Mouse (Mus musculus): ENCODE data around the gene Scn2b.
A peak's percentile ranks its signal among the peaks of the same experiment; 100 is the strongest.

The Scn2b gene

DNA sequence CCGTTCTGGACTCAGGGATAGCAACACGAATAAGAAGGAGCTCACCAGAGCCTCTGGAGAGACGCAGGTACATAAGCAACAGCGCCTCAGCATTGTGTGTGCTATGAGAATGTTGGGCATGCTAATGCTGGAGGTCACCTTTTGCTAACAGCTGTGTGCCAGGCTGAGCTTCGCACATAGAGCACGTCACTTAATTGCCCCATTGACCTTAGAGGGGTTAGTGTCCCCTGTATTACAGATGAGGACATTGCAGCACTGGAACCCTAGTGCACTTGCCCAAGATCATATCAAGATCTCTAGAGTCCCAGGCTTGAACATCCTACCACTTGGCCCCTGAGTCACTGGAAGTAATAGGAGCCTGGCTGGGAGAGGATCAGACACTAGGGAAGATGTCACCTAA, 3.0 kb downstream of the Scn2b start:
- no peak for DNase-seq

DNA sequence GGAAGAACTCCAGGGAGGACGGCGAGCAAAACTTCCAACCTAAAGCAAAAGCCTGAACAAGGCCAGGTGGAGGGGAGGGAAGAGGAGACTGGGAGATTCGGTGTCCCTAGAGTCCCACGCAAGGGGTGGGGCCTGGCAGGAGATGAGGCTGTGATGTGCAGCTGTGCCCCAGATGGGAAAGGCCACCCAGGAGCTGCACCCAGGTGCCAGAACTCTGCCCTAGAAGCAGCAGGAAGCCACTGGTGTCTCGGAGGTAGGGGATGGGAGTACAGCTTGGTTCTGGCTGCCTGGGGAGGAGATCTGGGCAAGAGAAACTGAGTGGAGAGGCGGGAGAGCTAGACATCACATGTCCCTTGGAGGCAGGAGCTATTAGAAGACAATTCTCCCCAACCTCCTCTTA, 3.4 kb downstream of the Scn2b start:
- no peak for DNase-seq

DNA sequence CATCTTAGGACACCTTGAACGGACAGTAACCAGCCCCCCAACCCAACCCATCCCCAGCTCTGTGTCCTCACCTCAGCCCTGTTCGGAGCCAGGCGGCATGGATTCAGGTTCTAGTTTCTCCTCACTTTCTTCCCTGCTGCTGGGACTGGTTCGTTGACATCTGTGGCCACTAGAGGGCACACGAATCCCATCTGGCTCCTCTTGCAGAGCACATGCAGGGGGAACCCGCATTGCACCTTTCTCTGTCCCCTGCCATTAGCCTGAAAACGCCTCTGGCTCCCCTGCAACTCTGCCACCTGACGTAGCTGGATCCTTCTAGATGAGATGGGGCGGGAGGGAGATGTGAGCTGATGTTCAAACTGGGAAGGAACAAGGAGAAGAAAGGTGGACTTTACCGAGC, 4.2 kb downstream of the Scn2b start:
- DNase-seq = peak; percentile 67

DNA sequence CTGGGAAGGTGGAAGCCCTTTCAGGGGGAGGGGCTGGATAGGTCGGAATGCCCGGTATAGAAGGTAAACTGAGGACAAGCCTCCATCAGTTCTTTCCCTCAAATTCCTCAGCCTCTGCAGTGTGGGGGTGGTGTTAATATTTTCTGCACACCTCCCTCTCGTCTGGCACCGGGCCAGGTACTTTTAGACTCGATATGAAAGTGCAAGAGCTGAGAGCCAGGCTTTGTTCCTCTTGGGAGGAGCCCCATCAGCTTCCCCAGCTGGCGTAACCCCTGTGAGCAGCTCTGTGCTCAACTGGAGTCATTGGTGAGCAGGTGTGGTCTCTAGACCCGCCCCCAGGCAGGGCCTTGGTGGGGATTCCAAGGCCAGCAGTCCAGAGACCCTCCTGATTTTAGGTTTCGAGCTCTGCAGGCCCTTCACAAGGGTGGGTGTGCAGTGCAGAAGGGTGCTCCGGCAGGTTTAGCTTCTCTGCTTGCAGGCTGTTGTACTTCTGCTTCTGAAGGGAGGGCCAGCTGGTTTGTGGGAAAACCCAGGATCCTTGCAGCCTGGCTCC, 4.7 kb downstream of the Scn2b start:
- peak; percentile 85 for DNase-seq

DNA sequence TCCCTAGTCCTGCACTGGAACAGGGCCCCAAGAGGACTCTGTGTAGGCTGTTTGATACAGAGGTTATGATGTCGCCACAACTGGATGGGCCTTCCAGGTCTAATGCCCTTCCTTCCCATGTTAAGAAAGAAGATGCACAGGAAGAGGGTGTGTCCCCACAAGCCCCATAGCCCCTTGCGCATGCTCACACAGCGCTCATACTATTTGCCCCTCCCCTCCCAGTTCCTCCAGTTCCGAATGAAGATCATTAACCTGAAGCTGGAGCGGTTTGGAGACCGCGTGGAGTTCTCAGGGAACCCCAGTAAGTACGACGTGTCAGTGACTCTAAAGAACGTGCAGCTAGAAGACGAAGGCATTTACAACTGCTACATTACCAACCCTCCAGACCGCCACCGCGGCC, 7.6 kb downstream of the Scn2b start:
- DNase-seq = no peak

DNA sequence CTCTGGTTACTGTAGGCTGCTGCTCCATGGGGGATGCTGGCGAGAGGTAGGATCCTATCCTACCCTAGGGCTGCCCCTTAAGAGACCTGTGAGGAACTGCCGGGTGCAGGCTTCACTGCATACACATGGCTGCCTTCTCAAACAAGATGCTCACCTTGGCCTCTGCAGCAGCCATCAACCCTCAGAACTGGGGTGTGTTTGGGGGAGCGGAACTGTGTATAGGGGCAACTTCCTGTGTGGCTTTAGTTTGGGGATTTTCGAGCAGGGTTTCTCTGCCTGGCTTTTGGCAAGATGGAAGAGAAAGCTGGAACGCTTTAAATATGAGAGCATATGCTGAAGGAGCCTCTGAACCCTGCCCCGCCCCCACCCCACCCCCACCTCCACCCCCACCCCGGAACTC, 9.4 kb downstream of the Scn2b start:
- no peak for DNase-seq

DNA sequence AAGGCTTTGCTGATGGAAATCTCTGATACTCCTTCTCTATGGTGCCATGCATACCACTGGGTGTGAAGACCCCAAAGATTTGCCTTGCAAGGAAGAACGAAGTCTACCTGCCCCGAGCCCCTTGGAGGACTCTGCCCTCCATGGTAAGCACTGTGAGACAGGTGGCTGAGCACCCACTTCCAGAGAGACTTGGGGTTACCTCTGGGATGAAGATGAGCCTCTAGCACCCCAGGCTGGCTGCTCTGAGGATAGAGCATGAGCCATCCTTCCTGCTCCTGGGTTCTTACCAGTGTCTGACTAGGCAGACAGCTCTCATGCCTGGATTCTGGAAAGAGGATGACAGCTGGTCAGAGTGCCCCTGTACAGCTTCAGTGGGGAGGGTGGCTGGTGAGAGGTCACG, 12.5 kb downstream of the Scn2b start:
- DNase-seq = no peak

DNA sequence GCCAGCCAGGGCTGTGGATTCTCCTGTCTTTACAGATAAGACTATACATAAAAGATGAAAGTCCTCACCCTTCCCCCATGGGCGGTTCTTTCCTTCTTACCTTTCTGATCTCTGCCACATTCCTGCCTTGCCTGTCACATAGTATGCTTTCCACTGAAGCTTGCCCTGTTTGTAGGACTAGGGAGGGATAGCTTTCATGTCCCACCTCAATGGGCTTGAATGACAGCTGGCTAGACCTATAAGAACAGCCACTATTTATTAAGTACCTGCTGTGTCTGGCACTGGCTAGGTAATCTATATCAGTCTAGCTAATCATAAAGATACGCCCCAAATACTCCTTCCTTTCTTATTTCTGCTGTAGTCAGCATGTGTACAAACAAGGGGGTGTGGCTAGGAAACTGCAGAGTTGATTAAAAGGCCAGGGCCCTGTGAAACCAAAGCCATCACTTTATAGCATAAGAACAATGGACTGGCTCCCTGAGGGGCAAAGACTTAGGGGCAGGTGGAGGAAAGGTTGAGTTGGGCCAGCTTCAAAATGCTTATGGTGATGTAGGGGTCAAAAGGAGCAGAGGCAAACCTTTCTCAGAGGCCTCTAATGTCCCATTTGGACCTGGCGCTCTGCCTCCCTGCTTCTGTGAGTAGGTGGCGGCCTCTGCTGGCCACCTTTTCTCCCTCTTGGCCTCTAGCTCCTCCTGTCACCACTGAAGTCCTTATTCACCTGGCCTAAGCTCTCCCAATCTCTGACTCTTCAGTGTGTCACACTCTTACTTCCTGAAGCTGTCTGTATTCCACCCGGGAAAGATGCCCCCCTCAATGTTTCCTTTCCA, 16.1 kb downstream of the Scn2b start:
- DNase-seq = no peak

DNA sequence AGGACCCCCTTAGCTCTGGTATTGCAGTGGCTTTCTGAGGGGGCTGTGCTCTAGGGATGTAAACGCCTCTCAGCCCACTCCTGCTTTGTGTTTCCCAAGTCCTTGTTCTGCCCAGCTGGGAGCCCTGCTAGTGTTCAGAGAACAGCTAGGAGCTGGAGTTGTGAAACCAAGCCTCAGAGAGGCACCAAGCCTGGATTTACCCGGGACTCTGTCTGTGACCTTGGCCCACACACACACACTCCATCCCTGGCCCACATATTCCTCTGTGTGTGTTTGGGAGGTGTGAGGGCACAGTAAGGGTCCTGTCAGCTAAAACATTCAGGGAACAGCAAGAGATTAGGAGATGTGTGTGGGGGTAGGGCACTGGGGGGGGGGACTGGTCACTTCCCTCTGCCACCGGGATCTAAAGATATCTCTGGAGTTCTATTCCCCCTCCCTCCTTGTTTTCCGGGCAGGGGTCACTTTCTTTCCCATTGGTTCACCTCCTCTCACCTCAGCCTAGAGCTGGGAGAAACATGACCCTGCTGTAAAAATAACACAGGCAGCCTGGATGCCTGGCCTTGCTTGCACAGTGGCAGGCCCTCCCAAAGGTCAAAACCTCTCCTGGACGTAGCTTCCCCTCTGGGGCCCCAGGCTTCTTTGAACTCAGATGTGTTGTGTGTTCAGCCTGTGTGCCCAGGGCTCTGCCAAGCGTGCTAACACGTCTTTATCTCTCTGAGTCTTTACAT, 19.0 kb downstream of the Scn2b start:
- DNase-seq = no peak

DNA sequence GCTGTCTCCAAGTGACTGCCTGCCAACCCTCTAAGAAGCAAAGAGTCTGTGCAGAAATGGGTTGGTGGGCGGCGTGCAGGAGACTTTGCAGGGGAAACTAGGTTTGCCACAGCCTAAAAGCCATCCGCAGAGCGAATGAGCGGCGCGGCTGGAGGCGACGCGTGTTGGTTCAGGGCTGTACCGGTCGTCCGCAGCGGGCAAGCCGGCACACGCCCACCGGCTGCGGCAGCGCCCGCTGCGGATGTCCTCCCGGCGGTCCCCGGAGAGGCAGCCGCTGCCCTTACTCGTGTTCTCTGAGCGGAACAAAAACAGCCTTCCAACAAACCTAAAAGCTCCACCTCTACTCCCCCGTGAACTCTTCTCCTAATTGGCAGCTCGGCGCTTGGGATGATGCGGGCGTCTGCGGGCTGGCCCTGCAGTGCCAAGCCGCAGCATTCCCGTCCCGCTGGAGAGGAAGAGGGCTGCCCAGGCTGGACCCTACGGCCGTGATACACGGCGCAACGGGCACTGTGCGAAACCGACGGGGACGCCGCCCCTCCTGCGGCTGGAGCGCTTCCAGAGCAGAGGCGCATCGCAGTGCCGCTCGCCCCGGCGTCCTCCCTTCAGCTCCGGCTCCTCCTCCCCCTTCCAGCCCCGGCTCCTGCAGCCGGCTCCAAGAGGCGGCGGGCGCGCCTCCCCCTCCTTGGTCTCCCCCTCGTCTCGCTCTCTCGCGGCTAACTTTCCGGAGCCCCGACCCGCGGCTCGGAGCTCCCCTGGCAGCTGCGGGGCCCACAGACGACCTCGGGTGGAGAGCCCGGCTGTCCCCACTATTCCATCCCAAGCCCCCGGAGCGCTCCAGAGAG, 20.8 kb downstream of the Scn2b start, which contains the start of gene Scn4b:
Gene Scn4b (plus strand): TSS at position 205 of the 842 bp plus-strand sequence.
- DNase-seq = no peak

DNA sequence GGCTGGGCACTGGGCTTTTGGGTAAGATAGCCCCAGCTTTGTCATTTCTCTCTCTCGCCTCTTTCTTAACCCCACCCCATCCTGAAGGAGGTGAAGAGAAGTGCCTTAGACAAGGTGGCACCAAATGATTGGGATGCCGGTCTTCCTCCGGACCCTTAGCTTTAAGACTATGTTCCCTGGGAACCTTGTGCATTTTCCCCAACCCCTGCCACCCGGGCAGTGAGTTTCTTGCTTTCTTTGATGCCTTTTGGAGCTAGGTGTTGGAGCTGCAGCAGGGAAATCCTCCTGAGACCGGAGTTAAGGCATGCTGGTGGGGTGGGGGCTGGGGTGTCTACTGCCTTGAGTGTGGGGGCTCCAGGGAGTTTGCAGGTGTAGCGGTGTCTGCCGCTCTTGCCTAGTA, 21.5 kb downstream of the Scn2b start:
- no peak for DNase-seq

DNA sequence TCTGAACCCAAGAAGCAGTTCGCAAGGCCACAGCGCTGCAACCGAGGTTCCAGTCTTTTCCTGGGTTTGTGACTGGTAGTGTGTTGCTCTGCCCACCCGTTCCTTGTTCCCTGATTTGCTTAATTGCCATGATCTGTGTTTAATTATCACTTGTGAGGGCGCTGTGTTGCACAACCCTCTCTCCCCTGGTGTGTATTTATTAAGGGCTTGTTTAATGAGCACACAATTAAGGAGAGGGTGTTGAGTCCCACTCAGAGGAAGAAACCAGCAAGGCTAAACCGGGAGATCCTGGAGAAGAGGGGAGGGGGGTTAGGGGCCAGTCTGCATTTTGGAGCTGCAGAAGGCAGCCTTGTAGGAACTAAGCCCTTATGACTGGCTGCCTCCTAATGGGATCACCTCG, 23.4 kb downstream of the Scn2b start:
- no peak for DNase-seq

DNA sequence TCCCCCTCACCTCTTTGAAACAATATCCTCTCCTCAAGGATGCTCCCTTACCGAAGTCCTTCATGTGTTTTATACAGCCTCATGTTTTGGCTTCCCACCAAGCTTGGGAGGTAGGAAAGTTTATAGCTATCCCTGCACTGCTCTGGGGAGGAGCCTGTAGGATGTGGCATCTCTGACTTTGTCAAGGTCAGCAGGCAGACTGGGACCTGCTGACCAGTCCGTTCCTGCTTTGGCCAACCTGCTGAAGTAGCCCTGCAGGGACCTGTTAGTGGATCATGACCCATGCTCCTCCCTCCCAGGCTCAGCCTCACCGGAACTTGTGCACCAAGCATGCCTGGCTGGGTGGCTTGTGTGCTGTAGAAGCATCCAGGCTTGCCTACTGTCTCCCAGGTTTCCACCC, 25.1 kb downstream of the Scn2b start:
- no peak for DNase-seq

DNA sequence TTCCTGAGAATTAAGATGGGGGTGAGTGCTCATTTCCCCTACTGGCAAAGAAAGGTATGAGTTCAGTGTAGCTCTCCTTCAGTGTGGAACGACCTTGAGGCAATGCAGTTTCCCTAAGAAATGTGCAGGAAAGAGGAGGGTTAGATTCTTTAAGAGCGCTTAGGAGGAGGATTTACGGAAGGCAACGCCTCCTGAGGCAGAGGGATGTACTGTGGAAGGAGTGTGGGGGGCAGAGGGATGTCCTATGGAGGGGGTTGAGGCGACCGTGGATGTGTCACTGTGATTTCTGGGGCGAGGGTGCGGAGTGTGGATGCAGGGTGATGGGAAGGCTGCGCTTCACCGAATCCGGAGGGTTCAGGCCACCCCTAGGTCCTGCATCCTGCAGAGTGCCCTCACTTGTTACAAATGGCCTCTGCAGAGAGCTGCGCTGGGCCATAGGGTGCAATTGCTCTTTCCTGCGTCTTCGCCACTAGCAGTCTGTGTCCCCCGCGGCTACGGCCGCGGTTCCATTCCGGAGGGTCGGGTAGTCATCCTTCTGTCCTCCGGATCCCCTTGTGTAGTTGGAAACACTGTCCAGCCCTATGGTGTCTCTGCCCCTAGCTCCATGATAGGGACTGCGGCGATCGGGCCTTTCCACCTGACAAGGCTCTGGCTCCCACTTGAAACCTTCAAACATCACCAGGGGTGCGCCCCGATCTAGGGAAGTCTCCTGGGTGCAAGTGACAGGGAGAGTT, 28.1 kb downstream of the Scn2b start:
- DNase-seq = no peak

DNA sequence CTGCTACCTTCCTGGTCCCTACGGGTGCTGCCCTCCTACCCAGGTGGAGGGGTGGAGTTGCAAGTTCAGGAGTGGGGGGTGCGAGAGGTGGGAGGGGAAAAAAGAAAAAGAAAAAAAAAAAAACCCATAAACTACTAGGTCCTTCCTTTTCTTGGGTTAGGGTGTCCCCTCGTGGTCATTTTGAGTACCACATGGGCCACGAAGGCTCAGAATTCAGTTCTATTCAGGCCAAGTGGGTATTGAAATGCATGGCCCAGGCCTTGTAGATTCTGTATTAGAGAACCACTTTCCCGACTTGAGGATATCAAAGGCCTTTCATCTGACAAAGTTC, 28.6 kb downstream of the Scn2b start:
- DNase-seq = peak; percentile 53

DNA sequence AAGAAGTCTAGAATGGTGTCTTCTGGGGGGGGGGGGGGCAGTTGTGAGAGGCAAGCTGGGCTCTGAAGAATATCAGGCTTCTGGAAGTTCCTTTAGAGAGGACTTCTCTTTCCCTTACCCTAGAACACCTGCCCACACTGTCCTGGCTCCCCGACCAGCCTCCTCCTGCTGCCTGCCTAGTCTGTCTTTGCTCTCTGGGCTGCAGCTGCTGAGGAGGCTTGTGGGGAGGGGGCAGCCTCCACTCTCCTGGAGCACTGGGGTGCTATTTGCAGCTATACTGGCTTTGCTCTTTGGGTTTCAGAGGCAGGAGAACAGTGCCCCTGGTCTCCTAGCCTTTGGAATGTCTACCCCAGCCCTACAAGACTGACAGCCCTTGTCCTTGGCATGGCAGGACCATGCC, 33.4 kb downstream of the Scn2b start:
- DNase-seq = no peak

DNA sequence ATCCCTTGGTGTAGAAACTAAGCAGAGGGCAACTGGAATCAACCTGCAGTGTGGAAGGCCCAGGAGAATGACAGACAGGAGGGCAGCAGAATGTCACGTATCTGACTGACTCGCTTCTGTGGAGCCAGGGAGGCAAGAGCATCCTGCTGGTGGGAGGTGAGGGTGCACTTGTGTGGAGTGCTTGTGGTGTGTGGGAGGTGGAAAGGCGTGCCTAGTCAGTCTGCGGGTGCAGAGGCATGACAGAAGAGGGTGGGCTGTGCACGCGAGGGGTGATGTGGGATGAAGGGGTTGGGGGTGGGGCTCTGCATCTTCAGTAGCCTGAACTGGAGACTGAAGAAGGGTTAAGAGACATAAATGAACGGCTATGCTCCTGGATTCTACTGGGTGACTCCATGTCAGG, 35.8 kb downstream of the Scn2b start:
- peak; percentile 13 for DNase-seq

DNA sequence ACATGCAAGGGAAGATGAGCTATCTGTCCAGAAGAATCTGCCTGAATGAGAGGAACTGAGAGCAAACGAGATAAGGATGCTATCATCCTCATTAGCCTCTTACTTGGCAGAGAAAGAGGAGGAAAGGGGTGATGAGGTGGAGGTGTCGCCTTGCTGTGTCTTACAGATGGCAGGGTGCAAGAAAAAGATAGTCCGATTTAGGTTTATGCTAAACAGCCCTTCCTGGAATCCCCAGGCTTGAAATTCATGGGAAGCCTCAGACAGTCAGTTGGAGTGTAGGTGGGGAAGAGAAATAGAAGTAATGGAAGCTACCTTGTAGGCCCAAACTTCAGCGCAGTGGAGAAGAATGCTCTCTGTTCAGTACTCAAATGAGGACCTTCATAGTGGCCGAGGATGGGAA, 50.3 kb downstream of the Scn2b start:
- DNase-seq = no peak

DNA sequence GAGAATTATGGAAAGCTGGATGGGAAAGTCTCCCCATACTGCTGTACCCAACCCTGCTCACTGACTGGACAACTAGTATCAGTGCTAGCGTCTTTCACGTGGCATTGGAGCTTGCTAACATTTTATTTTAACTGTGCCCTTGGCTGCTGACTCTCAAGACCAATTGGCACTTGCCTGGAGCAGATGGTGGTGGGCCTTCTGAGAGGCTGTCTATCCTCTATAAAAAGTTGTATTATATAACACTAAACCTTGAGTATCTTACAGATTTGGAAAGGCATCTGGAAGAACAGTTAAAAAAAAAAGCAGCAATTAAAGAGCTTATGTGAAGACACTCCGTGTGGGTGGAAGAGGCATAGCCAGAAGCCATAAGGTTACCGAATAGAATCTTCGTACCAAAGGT, 52.6 kb downstream of the Scn2b start:
- DNase-seq = no peak

DNA sequence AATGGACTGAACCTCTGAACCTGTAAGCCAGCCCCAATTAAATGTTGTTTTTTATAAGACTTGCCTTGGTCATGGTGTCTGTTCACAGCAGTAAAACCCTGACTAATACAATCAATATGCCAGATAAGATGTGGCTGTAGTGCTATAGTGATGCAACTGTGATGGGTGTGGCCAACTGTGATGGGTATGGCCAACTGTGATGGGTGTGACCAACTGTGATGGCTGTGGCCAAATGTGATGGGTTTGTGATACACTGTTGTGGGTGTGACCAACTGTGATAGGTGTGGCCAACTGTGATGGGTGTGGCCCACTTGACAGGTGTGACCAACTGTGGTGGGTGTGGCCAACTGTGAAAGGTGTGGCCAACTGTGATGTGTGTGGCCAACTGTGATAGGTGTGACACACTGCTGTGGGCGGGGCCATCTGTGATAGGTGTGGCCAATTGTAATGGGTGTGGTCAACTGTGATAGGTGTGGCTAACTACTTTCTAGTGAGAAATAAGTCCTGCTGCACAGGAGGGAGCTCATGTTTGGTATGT, 53.6 kb downstream of the Scn2b start:
- no peak for DNase-seq

DNA sequence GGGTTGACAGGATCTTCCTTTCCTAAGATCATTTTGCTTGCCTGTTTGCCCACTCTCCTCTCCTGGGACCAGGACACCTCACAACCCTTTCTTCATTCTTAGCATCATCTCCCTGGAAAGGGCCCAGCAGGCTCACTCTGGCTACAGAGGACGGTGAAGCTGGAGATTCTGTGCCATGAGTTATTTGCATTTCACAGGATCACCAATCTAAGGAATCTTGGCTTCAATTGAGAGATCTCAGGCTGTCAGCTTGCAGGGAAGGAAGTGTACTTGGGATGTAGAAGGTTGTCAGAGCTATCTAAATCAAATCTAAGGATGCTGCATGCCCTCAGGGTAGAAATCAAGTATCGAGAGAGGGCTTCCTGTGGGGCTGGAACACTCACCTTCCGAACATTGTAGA, 55.9 kb downstream of the Scn2b start:
- DNase-seq = no peak

DNA sequence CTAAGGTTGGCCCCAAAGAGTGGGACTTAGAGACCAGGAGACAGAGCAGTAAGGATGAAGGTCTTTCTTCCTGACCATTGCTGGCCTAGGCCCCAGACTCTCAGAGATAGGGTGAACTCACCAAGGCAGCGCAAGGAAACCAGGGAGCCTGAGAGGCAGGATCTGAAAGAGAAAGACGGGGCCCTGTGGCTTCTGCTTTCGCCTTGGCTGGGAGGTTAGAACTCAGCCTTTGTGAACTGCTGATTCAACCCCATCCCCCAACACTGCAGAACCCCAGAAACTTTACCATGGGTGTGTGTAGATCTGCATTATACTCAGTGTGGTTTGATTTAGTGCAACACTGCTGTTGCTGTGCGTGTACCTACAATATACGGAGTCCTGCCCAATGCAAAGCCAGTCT, 61.7 kb downstream of the Scn2b start:
- no peak for DNase-seq
